Mouse (Mus musculus) heart, embryonic 12.5 days (tissue): ENCODE measurements around the gene Pfdn6. TPM values are rescaled to one million over a fixed set of nuclear protein-coding genes. Genes with fewer than 3 reads are reported as not detected.
"Not testable (repeated sequence)": the region's sequence is repeated elsewhere in the genome, so short reads cannot be mapped to it uniquely, and the experiment has no call there.

Experiments
- ATAC-seq: fragments of 200-750 bp; cut with Nextera tagmentation; 2 replicates; pipeline ENCODE4 v1.8.0; 2017; ENCODE audit warnings: moderate TSS enrichment, moderate library complexity; ENCODE audit not compliant: insufficient number of reproducible peaks, low FRiP score
- H3K27ac ChIP-seq: fragments of 300-500 bp; sonication (generic); 2 replicates; pipeline ENCODE4 v1.5.1; 2016; ENCODE audit warnings: mild to moderate bottlenecking, moderate library complexity; ENCODE audit not compliant: poor library complexity, severe bottlenecking
- H3K27me3 ChIP-seq: fragments of 300-500 bp; sonication (generic); replicated peaks from 2 replicates; pipeline ENCODE4 v1.6.1; 2016; ENCODE audit warnings: mild to moderate bottlenecking, moderate library complexity
- H3K36me3 ChIP-seq: fragments of 300-500 bp; sonication (generic); 2 replicates; pipeline ENCODE4 v1.6.1; 2016; ENCODE audit warnings: mild to moderate bottlenecking, moderate library complexity
- H3K4me1 ChIP-seq: fragments of 300-500 bp; sonication (generic); replicated peaks from 2 replicates; pipeline ENCODE4 v1.6.1; 2016; ENCODE audit warnings: mild to moderate bottlenecking
- H3K4me2 ChIP-seq: fragments of 300-500 bp; sonication (generic); 2 replicates; pipeline ENCODE4 v1.6.1; 2016; ENCODE audit warnings: mild to moderate bottlenecking, moderate library complexity
- H3K4me3 ChIP-seq: fragments of 300-500 bp; sonication (generic); 2 replicates; pipeline ENCODE4 v1.5.1; 2016; ENCODE audit warnings: mild to moderate bottlenecking
- H3K9ac ChIP-seq: fragments of 300-500 bp; sonication (generic); 2 replicates; pipeline ENCODE4 v1.6.1; 2016; ENCODE audit warnings: mild to moderate bottlenecking, moderate library complexity
- H3K9me3 ChIP-seq: fragments of 300-500 bp; sonication (generic); replicated peaks from 2 replicates; pipeline ENCODE4 v1.6.1; 2016; ENCODE audit warnings: mild to moderate bottlenecking, moderate library complexity
- WGBS: fragments of 180-500 bp; shearing (Covaris S2); methylation state at CpG from one replicate; pipeline ENCODE4 v1.1.7; 2016; 5-methylcytosine and 5-hydroxymethylcytosine counted together
- polyA plus RNA-seq: library from polyadenylated mRNA; unstranded; fragments of >200 nt; fragmentation: Nextera tagmentation; extraction: Ambion mirVana; gene quantifications from 2 replicates; pipeline ENCODE4 v1.2.1, GENCODE M21; 2016

Pfdn6 gene
- 127 and 129 TPM in 2 replicates for polyA plus RNA-seq

- Histone ChIP-seq H3K36me3 (peaks cover 61% of the 10 kb centered on the region), H3K4me3 (peak within 1 kb of the TSS; percentile 82), H3K9ac (peak within 1 kb of the TSS; percentile 93), H3K4me2 (peak within 1 kb of the TSS; percentile 92), H3K27ac (no peak within 1 kb of the TSS), H3K9me3 (no peaks in the 10 kb centered on the region), H3K4me1 (peaks cover 19% of the 10 kb centered on the region), H3K27me3 (no peaks in the 10 kb centered on the region)
- WGBS = under 1% methylated on average over 36 of the region's 36 CpGs
- peak; percentile 86 for ATAC-seq
Measured at GRCm38 (mm10) chr17:33940206-33940805, at the start of gene Pfdn6, which contains the start of gene Wdr46. Gene Pfdn6, minus strand, starts transcription at chr17:33940343. Gene Wdr46, plus strand, starts transcription at chr17:33940660.

GRCm38 (mm10) chr17:33982136-33982535, 42.0 kb upstream of the Pfdn6 start:
- not testable (repeated sequence) for ATAC-seq, H3K9me3 ChIP-seq, H3K27ac ChIP-seq, H3K9ac ChIP-seq, H3K36me3 ChIP-seq
- H3K27me3 ChIP-seq = peaks cover 35% of the 10 kb centered on the region
- peaks cover 22% of the 10 kb centered on the region for H3K4me1 ChIP-seq
- peak overlapping the region; percentile 59; the same call in 1 of the 2 replicates for H3K4me3 ChIP-seq
- WGBS = 8% methylated on average over 8 of the region's 8 CpGs
- H3K4me2 ChIP-seq = peak overlapping the region; percentile 84

- H3K27ac ChIP-seq = peak overlapping the region; percentile 75
- H3K36me3 ChIP-seq, H3K9me3 ChIP-seq: not testable (repeated sequence)
- H3K4me2 ChIP-seq = peak overlapping the region; percentile 84
- peak overlapping the region; percentile 59 for H3K4me3 ChIP-seq
- H3K27me3 ChIP-seq = peaks cover 43% of the 10 kb centered on the region
- 1% methylated on average over 27 of the region's 27 CpGs for WGBS
- H3K9ac ChIP-seq = peak overlapping the region; percentile 70
- H3K4me1 ChIP-seq = peaks cover 22% of the 10 kb centered on the region
- ATAC-seq = peak; percentile 85
Measured at GRCm38 (mm10) chr17:33981192-33981909, 41.2 kb upstream of the Pfdn6 start.

GRCm38 (mm10) chr17:33980181-33981035, 40.3 kb upstream of the Pfdn6 start:
- peaks cover 52% of the 10 kb centered on the region for H3K27me3 ChIP-seq
- no peak overlapping the region for H3K4me3 ChIP-seq
- H3K4me2 ChIP-seq = peak overlapping the region; percentile 84
- H3K4me1 ChIP-seq = peaks cover 22% of the 10 kb centered on the region
- ATAC-seq = no peak
- WGBS = 74% methylated on average over 19 of the region's 19 CpGs
- H3K36me3 ChIP-seq = no peaks in the 10 kb centered on the region
- H3K9me3 ChIP-seq = no peaks in the 10 kb centered on the region
- H3K27ac ChIP-seq = no peak overlapping the region
- H3K9ac ChIP-seq = no peak overlapping the region

- peaks cover 57% of the 10 kb centered on the region for H3K27me3 ChIP-seq
- H3K27ac ChIP-seq = no peak overlapping the region
- H3K4me1 ChIP-seq = peaks cover 22% of the 10 kb centered on the region
- no peaks in the 10 kb centered on the region for H3K9me3 ChIP-seq
- H3K4me3 ChIP-seq = no peak overlapping the region
- no peak overlapping the region for H3K4me2 ChIP-seq
- H3K36me3 ChIP-seq = no peaks in the 10 kb centered on the region
- 63% methylated on average over 6 of the region's 6 CpGs for WGBS
- ATAC-seq = no peak
- H3K9ac ChIP-seq = no peak overlapping the region
Measured at GRCm38 (mm10) chr17:33979512-33980050, 39.4 kb upstream of the Pfdn6 start.

- Histone ChIP-seq H3K4me1 (peaks cover 22% of the 10 kb centered on the region), H3K4me2 (peak overlapping the region; percentile 70), H3K27ac (no peak overlapping the region), H3K27me3 (peaks cover 57% of the 10 kb centered on the region), H3K36me3 (no peaks in the 10 kb centered on the region), H3K9ac (no peak overlapping the region; the same call in 1 of the 2 replicates), H3K4me3 (peak overlapping the region; percentile 42), H3K9me3 (no peaks in the 10 kb centered on the region)
- peak; percentile 84 for ATAC-seq
- under 1% methylated on average over 17 of the region's 17 CpGs for WGBS
Measured at GRCm38 (mm10) chr17:33978631-33979031, 38.5 kb upstream of the Pfdn6 start.

GRCm38 (mm10) chr17:33977861-33978557, 37.9 kb upstream of the Pfdn6 start:
- no peaks in the 10 kb centered on the region for H3K36me3 ChIP-seq
- peak overlapping the region; percentile 42 for H3K4me3 ChIP-seq
- H3K4me2 ChIP-seq = peak overlapping the region; percentile 70
- WGBS = 2% methylated on average over 57 of the region's 57 CpGs
- ATAC-seq = no peak
- no peaks in the 10 kb centered on the region for H3K9me3 ChIP-seq
- peak overlapping the region; percentile 53; the same call in 1 of the 2 replicates for H3K9ac ChIP-seq
- H3K27me3 ChIP-seq = peaks cover 57% of the 10 kb centered on the region
- H3K4me1 ChIP-seq = peaks cover 22% of the 10 kb centered on the region
- H3K27ac ChIP-seq = no peak overlapping the region

GRCm38 (mm10) chr17:33973572-33973971, 33.4 kb upstream of the Pfdn6 start:
- ATAC-seq = peak; percentile 52; the same call in 1 of the 2 replicates
- Histone ChIP-seq H3K9ac (no peak overlapping the region), H3K27me3 (peaks cover 35% of the 10 kb centered on the region), H3K4me3 (no peak overlapping the region), H3K4me1 (peaks cover 10% of the 10 kb centered on the region), H3K4me2 (no peak overlapping the region), H3K27ac (no peak overlapping the region), H3K36me3 (no peaks in the 10 kb centered on the region), H3K9me3 (peaks cover 3% of the 10 kb centered on the region; the same call in 1 of the 2 replicates)
- WGBS = 56% methylated on average over 3 of the region's 3 CpGs

GRCm38 (mm10) chr17:33972691-33973090, 32.5 kb upstream of the Pfdn6 start:
- H3K9ac ChIP-seq = no peak overlapping the region
- no peak overlapping the region for H3K27ac ChIP-seq
- H3K4me2 ChIP-seq = no peak overlapping the region
- no peak overlapping the region for H3K4me3 ChIP-seq
- peaks cover 27% of the 10 kb centered on the region for H3K27me3 ChIP-seq
- peaks cover 3% of the 10 kb centered on the region; the same call in 1 of the 2 replicates for H3K9me3 ChIP-seq
- H3K36me3 ChIP-seq = no peaks in the 10 kb centered on the region
- WGBS = 11% methylated on average over 1 of the region's 1 CpGs
- H3K4me1 ChIP-seq = peaks cover 1% of the 10 kb centered on the region
- ATAC-seq = no peak

- Histone ChIP-seq H3K27me3 (no peaks in the 10 kb centered on the region; the same call in 1 of the 2 replicates), H3K4me2 (no peak overlapping the region), H3K27ac (no peak overlapping the region), H3K36me3 (peaks cover 22% of the 10 kb centered on the region), H3K9ac (no peak overlapping the region), H3K4me3 (no peak overlapping the region), H3K9me3 (peaks cover 3% of the 10 kb centered on the region; the same call in 1 of the 2 replicates), H3K4me1 (no peaks in the 10 kb centered on the region)
- ATAC-seq = no peak
- WGBS = 73% methylated on average over 4 of the region's 4 CpGs
Measured at GRCm38 (mm10) chr17:33969394-33969793, 29.3 kb upstream of the Pfdn6 start.
